Mouse (Mus musculus): ENCODE results near the gene Atp2b2. TPM values are rescaled to one million over a fixed set of nuclear protein-coding genes. Genes with fewer than 3 reads are reported as not detected.

Gene Atp2b2
- polyA plus RNA-seq, 1 experiment from 2014 or later: 0.12 TPM

GRCm38 (mm10) chr6:113875201-113875600 is 167.2 kb downstream of the Atp2b2 start:
- DNase-seq (ENCODE audit: low spot score) (no peak), ATAC-seq (replicated peaks; ENCODE audit: low FRiP score, low read depth) (no peak)
- H3K27ac ChIP-seq: no peak overlapping the region
- no peaks in the 10 kb centered on the region for H3K9me3 ChIP-seq (replicated peaks; ENCODE audit: low read length)
- 66% methylated on average over 2 of the region's 2 CpGs for WGBS
- H3K4me2 ChIP-seq (ENCODE audit: low read length): no peak overlapping the region
- no peak overlapping the region for H3K4me3 ChIP-seq (replicated peaks; ENCODE audit: low read depth, low read length)
- no peak for TF ChIP-seq CTCF (IDR thresholded peaks at IDR 0.05; ENCODE audit: low read depth)
- no peaks in the 10 kb centered on the region for H3K4me1 ChIP-seq (replicated peaks; ENCODE audit: insufficient read depth, low read length)
- no peaks in the 10 kb centered on the region for H3K36me3 ChIP-seq (ENCODE audit: insufficient read depth, low read length)
- no peaks in the 10 kb centered on the region for H3K27me3 ChIP-seq (ENCODE audit: insufficient read depth, low read length)
- no peak overlapping the region for H3K9ac ChIP-seq (ENCODE audit: low read depth, low read length)

GRCm38 (mm10) chr6:113872654-113873053 is 169.8 kb downstream of the Atp2b2 start:
- no peak for DNase-seq (ENCODE audit: low spot score)
- no peaks in the 10 kb centered on the region for H3K4me1 ChIP-seq (replicated peaks; ENCODE audit: insufficient read depth, low read length)

GRCm38 (mm10) chr6:113870775-113871174 is 171.6 kb downstream of the Atp2b2 start:
- TF ChIP-seq CTCF (IDR thresholded peaks at IDR 0.05; ENCODE audit: low read depth): no peak
- DNase-seq (ENCODE audit: low spot score) (no peak), ATAC-seq (replicated peaks; ENCODE audit: low FRiP score, low read depth) (no peak)
- no peak overlapping the region for H3K27ac ChIP-seq
- no peaks in the 10 kb centered on the region for H3K36me3 ChIP-seq (ENCODE audit: insufficient read depth, low read length)
- H3K4me1 ChIP-seq (replicated peaks; ENCODE audit: insufficient read depth, low read length): no peaks in the 10 kb centered on the region
- H3K27me3 ChIP-seq (ENCODE audit: insufficient read depth, low read length): no peaks in the 10 kb centered on the region
- H3K4me2 ChIP-seq (ENCODE audit: low read length): no peak overlapping the region
- no peaks in the 10 kb centered on the region for H3K9me3 ChIP-seq (replicated peaks; ENCODE audit: low read length)
- 75% methylated on average over 9 of the region's 9 CpGs for WGBS
- H3K9ac ChIP-seq (ENCODE audit: low read depth, low read length): no peak overlapping the region
- no peak overlapping the region for H3K4me3 ChIP-seq (replicated peaks; ENCODE audit: low read depth, low read length)

More at GRCm38 (mm10) chr6:113872654-113873053, 169.8 kb downstream of the Atp2b2 start:
- no peaks in the 10 kb centered on the region for H3K27me3 ChIP-seq (ENCODE audit: insufficient read depth, low read length)
- H3K4me3 ChIP-seq (replicated peaks; ENCODE audit: low read depth, low read length): no peak overlapping the region
- H3K27ac ChIP-seq: no peak overlapping the region
- TF ChIP-seq CTCF (IDR thresholded peaks at IDR 0.05; ENCODE audit: low read depth): no peak
- no peak overlapping the region for H3K9ac ChIP-seq (ENCODE audit: low read depth, low read length)
- H3K36me3 ChIP-seq (ENCODE audit: insufficient read depth, low read length): no peaks in the 10 kb centered on the region
- no peaks in the 10 kb centered on the region for H3K9me3 ChIP-seq (replicated peaks; ENCODE audit: low read length)
- 75% methylated on average over 7 of the region's 7 CpGs for WGBS
- no peak for ATAC-seq (replicated peaks; ENCODE audit: low FRiP score, low read depth)
- no peak overlapping the region for H3K4me2 ChIP-seq (ENCODE audit: low read length)

- H3K4me3 ChIP-seq (replicated peaks; ENCODE audit: low read depth, low read length): no peak overlapping the region
- no peak overlapping the region for H3K4me2 ChIP-seq (ENCODE audit: low read length)
- no peak overlapping the region for H3K27ac ChIP-seq
- H3K9me3 ChIP-seq (replicated peaks; ENCODE audit: low read length): no peaks in the 10 kb centered on the region
- no peak for TF ChIP-seq CTCF (IDR thresholded peaks at IDR 0.05; ENCODE audit: low read depth)
- no peak overlapping the region for H3K9ac ChIP-seq (ENCODE audit: low read depth, low read length)
- no peaks in the 10 kb centered on the region for H3K36me3 ChIP-seq (ENCODE audit: insufficient read depth, low read length)
- no peaks in the 10 kb centered on the region for H3K27me3 ChIP-seq (ENCODE audit: insufficient read depth, low read length)
- DNase-seq (ENCODE audit: low spot score): no peak
- no peak for ATAC-seq (replicated peaks; ENCODE audit: low FRiP score, low read depth)
- H3K4me1 ChIP-seq (replicated peaks; ENCODE audit: insufficient read depth, low read length): no peaks in the 10 kb centered on the region
- WGBS: 90% methylated on average over 6 of the region's 6 CpGs
Measured at GRCm38 (mm10) chr6:113868552-113868951, 173.9 kb downstream of the Atp2b2 start.

- Histone ChIP-seq H3K27me3 (ENCODE audit: insufficient read depth, low read length) (no peaks in the 10 kb centered on the region), H3K9ac (ENCODE audit: low read depth, low read length) (no peak overlapping the region), H3K27ac (no peak overlapping the region), H3K4me2 (ENCODE audit: low read length) (no peak overlapping the region), H3K4me3 (replicated peaks; ENCODE audit: low read depth, low read length) (no peak overlapping the region), H3K36me3 (ENCODE audit: insufficient read depth, low read length) (no peaks in the 10 kb centered on the region), H3K4me1 (replicated peaks; ENCODE audit: insufficient read depth, low read length) (no peaks in the 10 kb centered on the region), H3K9me3 (replicated peaks; ENCODE audit: low read length) (no peaks in the 10 kb centered on the region)
- no peak for ATAC-seq (replicated peaks; ENCODE audit: low FRiP score, low read depth)
- DNase-seq (ENCODE audit: low spot score): no peak
- 65% methylated on average over 7 of the region's 7 CpGs for WGBS
- TF ChIP-seq CTCF (IDR thresholded peaks at IDR 0.05; ENCODE audit: low read depth): no peak
Measured at GRCm38 (mm10) chr6:113865699-113866098, 176.7 kb downstream of the Atp2b2 start.

- no peak for TF ChIP-seq CTCF (IDR thresholded peaks at IDR 0.05; ENCODE audit: low read depth)
- H3K9ac ChIP-seq (ENCODE audit: low read depth, low read length): no peak overlapping the region
- H3K4me2 ChIP-seq (ENCODE audit: low read length): no peak overlapping the region
- H3K4me3 ChIP-seq (replicated peaks; ENCODE audit: low read depth, low read length): no peak overlapping the region
- no peaks in the 10 kb centered on the region for H3K4me1 ChIP-seq (replicated peaks; ENCODE audit: insufficient read depth, low read length)
- H3K9me3 ChIP-seq (replicated peaks; ENCODE audit: low read length): no peaks in the 10 kb centered on the region
- no peaks in the 10 kb centered on the region for H3K36me3 ChIP-seq (ENCODE audit: insufficient read depth, low read length)
- DNase-seq (ENCODE audit: low spot score): no peak
- H3K27me3 ChIP-seq (ENCODE audit: insufficient read depth, low read length): no peaks in the 10 kb centered on the region
- WGBS: 54% methylated on average over 7 of the region's 8 CpGs
- ATAC-seq (replicated peaks; ENCODE audit: low FRiP score, low read depth): no peak
- no peak overlapping the region for H3K27ac ChIP-seq
Measured at GRCm38 (mm10) chr6:113864812-113865211, 177.6 kb downstream of the Atp2b2 start.

GRCm38 (mm10) chr6:113862955-113863354 is 179.5 kb downstream of the Atp2b2 start:
- no peaks in the 10 kb centered on the region for H3K27me3 ChIP-seq (ENCODE audit: insufficient read depth, low read length)
- TF ChIP-seq CTCF (IDR thresholded peaks at IDR 0.05; ENCODE audit: low read depth): no peak
- no peak for DNase-seq (ENCODE audit: low spot score)
- ATAC-seq (replicated peaks; ENCODE audit: low FRiP score, low read depth): no peak
- WGBS: 53% methylated on average over 4 of the region's 4 CpGs
- no peak overlapping the region for H3K4me2 ChIP-seq (ENCODE audit: low read length)
- H3K9me3 ChIP-seq (replicated peaks; ENCODE audit: low read length): no peaks in the 10 kb centered on the region
- no peaks in the 10 kb centered on the region for H3K4me1 ChIP-seq (replicated peaks; ENCODE audit: insufficient read depth, low read length)
- no peak overlapping the region for H3K4me3 ChIP-seq (replicated peaks; ENCODE audit: low read depth, low read length)
- no peaks in the 10 kb centered on the region for H3K36me3 ChIP-seq (ENCODE audit: insufficient read depth, low read length)
- no peak overlapping the region for H3K27ac ChIP-seq
- H3K9ac ChIP-seq (ENCODE audit: low read depth, low read length): no peak overlapping the region
